Mouse (Mus musculus): ENCODE results near the gene Hist3h2a.

- TF ChIP-seq CTCF (IDR thresholded peaks at IDR 0.05; ENCODE audit: extremely low read depth, insufficient read depth, insufficient read length, insufficient replicate concordance) (peak; percentile 84), POLR2A (IDR thresholded peaks at IDR 0.05; ENCODE audit: low read depth, low read length) (no peak)
Observed at GRCm38 (mm10) chr11:58981541-58982447, 27.3 kb downstream of the Hist3h2a start.
